Mouse (Mus musculus): ENCODE measurements around the gene F830045P16Rik. TPM values are rescaled to one million over a fixed set of nuclear protein-coding genes. Genes with fewer than 3 reads are reported as not detected.
"Not testable (repeated sequence)": the region's sequence is repeated elsewhere in the genome, so short reads cannot be mapped to it uniquely, and the experiment has no call there.

Gene F830045P16Rik
- polyA plus RNA-seq, 1 experiment from 2014 or later = not detected

DNA sequence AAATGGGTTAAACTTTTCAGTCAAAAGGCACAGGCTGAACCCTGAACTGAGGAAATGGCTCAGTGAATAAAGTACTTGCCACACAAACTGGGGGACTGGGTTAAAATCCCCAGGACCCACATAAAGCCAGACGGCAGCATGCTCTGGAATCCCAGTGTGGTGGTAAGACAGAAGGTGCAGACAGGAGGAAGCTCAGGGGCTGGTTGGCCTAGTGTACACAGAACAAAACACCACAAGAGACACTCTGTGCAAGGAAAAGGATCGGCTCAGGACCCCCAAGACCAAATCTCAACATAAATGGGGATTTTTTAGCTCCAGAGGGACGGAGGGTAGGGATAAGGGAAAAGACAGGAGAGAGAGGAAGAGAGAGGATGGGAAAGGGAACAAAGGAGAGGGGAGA is 17.9 kb downstream of the F830045P16Rik start:
- ATAC-seq (ENCODE audit: low read depth) = no peak
- WGBS = 73% methylated on average over 3 of the region's 3 CpGs
- H3K4me3 ChIP-seq = no peak overlapping the region
- no peak overlapping the region for H3K4me2 ChIP-seq
- H3K9ac ChIP-seq = no peak overlapping the region
- no peak overlapping the region for H3K27ac ChIP-seq (replicated peaks)
- peaks cover 17% of the 10 kb centered on the region for H3K4me1 ChIP-seq (replicated peaks)
- no peaks in the 10 kb centered on the region for H3K36me3 ChIP-seq
- H3K9me3 ChIP-seq = no peaks in the 10 kb centered on the region
- no peaks in the 10 kb centered on the region for H3K27me3 ChIP-seq

DNA sequence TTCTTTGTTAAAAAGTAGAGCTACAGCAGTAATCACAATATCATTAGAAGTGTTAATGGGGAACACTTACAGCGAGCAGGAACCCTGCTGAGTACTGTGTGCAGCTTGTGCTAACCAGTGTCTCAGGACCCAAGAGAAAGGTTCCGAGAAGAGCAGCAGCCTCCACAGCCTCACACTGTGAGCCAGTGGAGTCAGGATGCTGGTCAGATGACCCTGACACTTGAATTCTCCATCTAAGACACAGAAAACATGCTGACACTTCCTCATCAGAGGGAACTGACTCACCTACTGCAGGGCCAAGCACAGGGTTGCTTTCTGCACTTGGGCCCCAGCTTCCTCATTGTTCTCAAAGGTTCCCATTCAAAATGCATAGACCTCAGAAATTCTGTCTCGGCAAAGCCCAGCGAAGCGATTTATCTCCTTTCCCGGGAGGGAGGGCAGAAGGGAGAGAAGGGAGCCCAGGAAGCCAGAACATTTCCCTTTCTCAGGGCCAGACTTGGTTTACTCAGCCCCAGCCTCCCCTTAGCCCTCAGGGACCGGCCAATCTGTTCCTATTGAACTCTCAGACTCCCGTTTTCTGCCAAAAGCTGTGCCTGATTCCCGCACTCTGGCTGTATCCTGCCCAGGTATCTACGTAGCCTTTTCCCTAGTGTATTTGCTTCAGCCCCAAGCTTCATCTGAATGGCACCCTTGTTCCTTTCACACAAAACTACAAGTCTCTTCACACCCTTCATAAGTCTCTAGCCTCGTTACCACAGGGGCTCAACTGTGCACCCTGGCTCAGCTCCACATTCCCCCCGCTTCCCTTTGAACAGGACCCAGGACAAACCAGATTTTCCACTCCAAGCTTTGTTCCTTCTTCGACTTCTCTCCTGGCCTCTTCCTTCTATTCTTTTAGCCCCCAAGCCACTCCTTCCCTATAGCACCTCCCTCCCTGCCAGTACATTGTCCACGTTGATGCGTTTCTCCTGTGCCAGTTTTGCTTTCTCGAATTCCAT is 21.2 kb downstream of the F830045P16Rik start:
- 42% methylated on average over 16 of the region's 16 CpGs for WGBS
- no peaks in the 10 kb centered on the region for H3K27me3 ChIP-seq
- peaks cover 17% of the 10 kb centered on the region for H3K4me1 ChIP-seq (replicated peaks)
- H3K4me3 ChIP-seq = no peak overlapping the region
- no peaks in the 10 kb centered on the region for H3K9me3 ChIP-seq
- no peaks in the 10 kb centered on the region for H3K36me3 ChIP-seq
- no peak overlapping the region for H3K4me2 ChIP-seq
- no peak overlapping the region for H3K27ac ChIP-seq (replicated peaks)
- H3K9ac ChIP-seq = no peak overlapping the region
- no peak for ATAC-seq (ENCODE audit: low read depth)

DNA sequence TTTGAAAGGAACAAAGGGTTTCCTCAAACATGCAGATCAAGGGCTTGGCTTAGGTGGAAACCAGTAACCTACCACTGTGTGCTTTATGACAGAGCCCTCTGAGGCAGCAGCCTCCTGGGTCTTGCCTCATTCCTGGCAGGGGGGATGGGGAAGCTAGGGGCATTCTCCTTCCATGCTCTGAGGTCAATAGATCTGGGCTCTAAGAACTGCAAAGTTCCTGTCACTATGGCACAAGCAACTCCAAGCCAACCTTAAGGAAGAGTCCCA is 22.1 kb downstream of the F830045P16Rik start:
- no peak for ATAC-seq (ENCODE audit: low read depth)
- Histone ChIP-seq H3K4me2 (no peak overlapping the region), H3K9me3 (no peaks in the 10 kb centered on the region), H3K27ac (replicated peaks) (no peak overlapping the region), H3K9ac (no peak overlapping the region), H3K36me3 (no peaks in the 10 kb centered on the region), H3K4me1 (replicated peaks) (peaks cover 17% of the 10 kb centered on the region), H3K27me3 (no peaks in the 10 kb centered on the region), H3K4me3 (no peak overlapping the region)

DNA sequence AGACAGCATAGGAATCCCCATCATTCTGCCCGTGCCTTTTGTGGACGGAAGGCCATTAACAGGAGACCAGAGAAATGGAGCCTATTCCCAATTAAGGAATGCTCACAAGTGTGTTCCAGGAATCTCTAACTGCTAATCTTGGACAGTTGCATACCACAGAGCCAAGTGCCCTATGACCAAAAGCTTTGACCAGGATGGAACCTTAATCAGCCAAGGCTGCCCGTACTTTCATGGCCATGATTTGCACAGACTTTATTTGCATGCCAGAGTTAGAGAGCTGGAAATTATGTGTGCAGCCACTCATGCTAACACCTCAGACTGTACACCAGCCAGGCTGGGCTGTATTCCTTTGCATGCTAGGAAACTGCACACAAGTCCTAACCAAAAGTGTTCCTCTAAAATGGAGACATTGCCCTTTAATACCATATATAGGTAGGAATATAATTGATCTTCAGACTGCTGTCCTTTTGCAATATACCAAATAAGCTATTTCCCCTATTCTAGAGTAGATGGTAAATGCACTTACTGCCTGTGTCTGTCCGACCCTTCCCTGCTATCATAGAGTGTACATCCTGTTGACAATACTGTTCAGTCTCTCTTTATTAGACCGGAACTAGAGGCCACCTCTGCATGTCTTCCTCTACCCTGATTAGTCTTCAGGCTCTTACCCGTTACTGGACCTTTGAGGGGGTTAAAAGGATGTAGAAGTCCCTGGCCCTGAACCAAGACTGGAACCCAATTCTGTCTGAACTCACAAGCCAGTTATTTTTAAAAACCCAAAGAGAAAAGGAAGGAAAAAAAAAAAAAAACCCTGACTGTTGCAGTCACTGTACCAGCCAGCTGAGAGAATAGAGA is 22.6 kb downstream of the F830045P16Rik start:
- Histone ChIP-seq H3K36me3 (no peaks in the 10 kb centered on the region), H3K4me1 (replicated peaks) (peaks cover 17% of the 10 kb centered on the region), H3K27ac (replicated peaks) (no peak overlapping the region), H3K9me3 (no peaks in the 10 kb centered on the region), H3K4me3 (no peak overlapping the region), H3K9ac (no peak overlapping the region), H3K4me2 (no peak overlapping the region), H3K27me3 (no peaks in the 10 kb centered on the region)
- 82% methylated on average over 6 of the region's 6 CpGs for WGBS
- no peak for ATAC-seq (ENCODE audit: low read depth)

DNA sequence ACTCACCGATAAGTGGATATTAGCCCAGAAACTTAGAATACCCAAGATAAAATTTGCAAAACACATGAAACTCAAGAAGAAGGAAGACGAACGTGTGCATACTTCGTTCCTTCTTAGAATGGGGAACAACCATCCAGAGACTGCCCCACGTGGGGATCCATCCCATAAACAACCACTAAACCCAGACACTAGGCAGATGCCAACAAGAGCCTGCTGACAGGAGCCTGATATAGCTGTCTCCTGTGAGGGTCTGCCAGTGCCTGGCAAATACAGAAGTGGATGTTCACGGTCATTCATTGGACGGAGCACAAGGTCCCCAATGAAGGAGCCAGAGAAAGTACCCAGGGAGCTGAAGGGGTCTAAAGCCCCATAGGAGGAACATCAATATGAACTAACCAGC is 24.3 kb downstream of the F830045P16Rik start:
- not testable (repeated sequence) for H3K36me3 ChIP-seq; H3K9me3 ChIP-seq; H3K4me2 ChIP-seq; H3K27me3 ChIP-seq; H3K9ac ChIP-seq; ATAC-seq (ENCODE audit: low read depth); H3K27ac ChIP-seq (replicated peaks); H3K4me3 ChIP-seq
- H3K4me1 ChIP-seq (replicated peaks) = peaks cover 17% of the 10 kb centered on the region
- WGBS = 85% methylated on average over 7 of the region's 7 CpGs

DNA sequence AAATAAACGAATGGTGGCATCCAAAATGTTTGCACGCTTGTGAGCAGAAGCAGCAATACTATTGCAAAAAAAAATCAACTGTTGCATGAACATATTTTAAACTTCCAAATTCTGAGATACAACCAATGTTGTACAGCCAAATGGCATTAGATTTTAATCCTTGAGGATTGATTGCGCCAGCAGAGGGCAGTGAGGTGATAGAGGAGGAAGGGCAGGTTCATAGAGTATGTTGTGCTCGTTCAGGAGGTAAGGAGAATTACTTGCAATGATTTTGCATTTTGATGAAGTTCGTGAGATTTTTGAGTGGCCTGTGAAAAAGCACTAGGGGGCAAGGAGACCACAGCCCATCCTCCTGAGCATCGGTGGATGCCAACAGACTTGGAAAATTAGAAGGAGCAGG is 33.8 kb downstream of the F830045P16Rik start:
- no peaks in the 10 kb centered on the region for H3K36me3 ChIP-seq
- no peaks in the 10 kb centered on the region for H3K27me3 ChIP-seq
- H3K9me3 ChIP-seq = no peaks in the 10 kb centered on the region
- no peak overlapping the region for H3K4me3 ChIP-seq
- no peak overlapping the region for H3K27ac ChIP-seq (replicated peaks)
- ATAC-seq (ENCODE audit: low read depth) = no peak
- 28% methylated on average over 6 of the region's 6 CpGs for WGBS
- H3K4me1 ChIP-seq (replicated peaks) = no peaks in the 10 kb centered on the region
- H3K9ac ChIP-seq = no peak overlapping the region
- H3K4me2 ChIP-seq = no peak overlapping the region

DNA sequence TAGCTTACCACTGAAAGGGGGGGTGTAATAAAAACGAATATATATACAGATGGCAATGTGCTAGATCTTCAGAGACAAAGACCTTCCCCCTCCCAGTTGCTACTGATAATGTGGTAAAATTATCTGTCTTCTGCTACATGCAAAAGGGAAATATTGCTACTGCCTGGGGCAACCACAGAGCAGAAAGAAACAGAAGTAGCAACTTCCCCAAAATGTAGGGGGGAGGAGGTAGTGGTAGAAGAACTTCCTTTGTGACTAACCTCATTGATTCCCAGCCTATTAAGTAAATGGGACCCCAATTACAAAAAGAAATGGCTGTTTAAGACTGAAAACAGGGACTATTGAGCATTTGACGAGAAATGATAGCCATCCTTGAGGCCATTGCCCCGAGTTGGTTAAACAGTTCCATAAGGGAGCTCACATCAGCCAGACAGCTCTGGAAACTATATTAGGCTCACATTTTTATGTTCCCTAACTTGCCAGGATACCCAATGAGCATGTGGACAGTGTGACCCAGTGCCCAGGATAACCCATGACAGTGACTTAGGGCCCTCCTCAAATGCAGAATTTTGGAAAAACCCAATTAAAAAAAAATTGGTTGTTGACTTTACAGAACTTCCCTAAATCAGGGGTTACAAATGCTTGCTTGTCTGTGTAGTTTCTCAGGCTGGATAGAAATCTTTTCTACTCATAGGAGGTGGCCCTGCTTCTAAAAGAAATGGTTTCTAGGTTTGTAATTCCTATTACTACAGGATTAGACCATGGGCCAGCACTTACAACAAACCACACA is 46.7 kb downstream of the F830045P16Rik start:
- WGBS = 63% methylated on average over 3 of the region's 3 CpGs

DNA sequence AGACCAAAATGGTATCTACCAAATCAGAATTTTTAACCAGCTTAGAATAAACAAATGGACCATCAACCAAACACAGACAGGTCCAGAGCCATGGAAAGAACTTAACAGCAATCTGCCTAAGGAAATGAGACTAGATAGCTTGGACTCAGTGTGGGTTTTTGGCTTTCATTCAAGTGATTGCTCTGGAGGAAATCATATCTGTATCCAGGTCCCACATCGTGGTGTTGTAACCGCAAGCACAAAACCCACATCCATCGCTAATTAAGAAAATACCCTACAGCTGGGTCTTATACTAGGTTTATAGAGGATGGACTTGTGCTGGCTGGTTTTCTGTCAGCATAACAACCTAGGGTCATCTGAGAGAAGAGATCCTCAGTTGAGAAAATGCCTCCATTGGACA is 53.3 kb downstream of the F830045P16Rik start:
- no peaks in the 10 kb centered on the region for H3K36me3 ChIP-seq
- no peak overlapping the region for H3K27ac ChIP-seq (replicated peaks)
- H3K4me2 ChIP-seq = no peak overlapping the region
- H3K9me3 ChIP-seq = no peaks in the 10 kb centered on the region
- no peaks in the 10 kb centered on the region for H3K4me1 ChIP-seq (replicated peaks)
- 95% methylated on average over 3 of the region's 3 CpGs for WGBS
- no peaks in the 10 kb centered on the region for H3K27me3 ChIP-seq
- no peak for ATAC-seq (ENCODE audit: low read depth)
- no peak overlapping the region for H3K4me3 ChIP-seq
- H3K9ac ChIP-seq = no peak overlapping the region

More for the DNA sequence above, 46.7 kb downstream of the F830045P16Rik start:
- H3K9ac ChIP-seq = no peak overlapping the region
- no peak overlapping the region for H3K4me3 ChIP-seq
- H3K27ac ChIP-seq (replicated peaks) = no peak overlapping the region
- H3K4me1 ChIP-seq (replicated peaks) = no peaks in the 10 kb centered on the region
- H3K9me3 ChIP-seq = no peaks in the 10 kb centered on the region
- no peaks in the 10 kb centered on the region for H3K27me3 ChIP-seq
- no peak overlapping the region for H3K4me2 ChIP-seq
- H3K36me3 ChIP-seq = no peaks in the 10 kb centered on the region
- ATAC-seq (ENCODE audit: low read depth) = no peak

DNA sequence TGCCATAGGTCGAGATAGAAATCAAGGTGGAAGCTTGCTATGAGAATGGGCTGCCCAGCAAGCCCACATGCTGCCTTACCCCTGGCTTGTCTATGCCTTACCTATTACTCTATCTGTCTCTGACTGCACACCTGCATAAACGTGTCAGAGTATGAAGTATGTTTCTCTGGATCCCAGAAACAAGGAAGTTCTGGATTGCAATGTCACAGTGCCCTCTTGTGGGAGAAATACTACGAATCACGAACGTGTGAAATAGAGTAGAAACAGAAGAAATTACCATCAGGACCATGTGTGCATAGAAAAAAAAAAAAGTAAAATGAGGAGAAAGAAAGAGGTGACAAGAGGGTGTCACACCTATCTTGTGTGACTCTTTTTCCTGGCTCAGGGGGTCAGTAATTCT is 64.5 kb downstream of the F830045P16Rik start:
- Histone ChIP-seq H3K27ac (replicated peaks) (no peak overlapping the region), H3K4me2 (no peak overlapping the region), H3K27me3 (no peaks in the 10 kb centered on the region), H3K9me3 (no peaks in the 10 kb centered on the region), H3K4me3 (no peak overlapping the region), H3K36me3 (no peaks in the 10 kb centered on the region), H3K4me1 (replicated peaks) (no peaks in the 10 kb centered on the region), H3K9ac (no peak overlapping the region)
- WGBS = 27% methylated on average over 5 of the region's 5 CpGs
- no peak for ATAC-seq (ENCODE audit: low read depth)

DNA sequence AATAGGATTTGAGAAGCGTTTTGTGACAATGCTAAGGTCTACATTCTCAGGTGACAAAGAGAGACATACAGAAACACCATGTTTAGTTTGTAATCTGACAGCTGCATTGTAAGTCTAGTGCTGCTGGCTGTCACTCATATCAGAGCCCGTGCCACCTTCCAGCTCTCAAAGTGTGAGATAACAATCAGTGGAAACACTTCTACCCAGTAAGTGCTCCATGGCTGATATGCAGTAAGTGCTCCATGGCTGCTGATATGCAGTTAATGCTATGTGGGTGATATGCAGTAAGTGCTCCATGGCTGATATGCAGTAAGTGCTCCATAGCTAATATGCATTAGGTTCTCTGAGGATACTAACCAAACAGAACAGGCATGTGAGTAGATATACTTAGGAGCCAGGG is 65.6 kb downstream of the F830045P16Rik start:
- no peak for ATAC-seq (ENCODE audit: low read depth)
- Histone ChIP-seq H3K4me1 (replicated peaks) (no peaks in the 10 kb centered on the region), H3K27me3 (no peaks in the 10 kb centered on the region), H3K36me3 (no peaks in the 10 kb centered on the region), H3K4me3 (no peak overlapping the region), H3K9me3 (no peaks in the 10 kb centered on the region), H3K27ac (replicated peaks) (no peak overlapping the region), H3K4me2 (no peak overlapping the region), H3K9ac (no peak overlapping the region)
- WGBS = 79% methylated on average over 2 of the region's 2 CpGs

DNA sequence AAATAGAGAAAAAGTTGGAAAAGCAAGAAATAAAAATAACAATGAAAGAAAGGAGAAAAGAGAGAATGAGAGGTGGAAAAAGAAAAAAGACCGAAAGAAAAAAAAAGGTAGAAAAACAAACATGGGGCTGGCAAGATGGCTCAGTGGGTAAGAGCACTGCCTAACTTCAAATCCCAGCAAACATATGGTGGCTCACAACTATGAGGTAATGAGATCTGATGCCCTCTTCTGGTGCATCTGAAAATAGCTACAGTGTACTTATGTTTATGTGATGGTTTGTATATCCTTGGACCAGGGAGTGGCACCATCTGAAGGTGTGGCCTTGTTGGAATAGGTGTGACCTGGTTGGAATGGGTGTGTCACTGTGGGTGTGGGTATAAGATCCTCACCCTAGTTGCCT is 97.6 kb downstream of the F830045P16Rik start:
- not testable (repeated sequence) for H3K4me3 ChIP-seq; H3K36me3 ChIP-seq; ATAC-seq (ENCODE audit: low read depth); H3K27me3 ChIP-seq; H3K4me1 ChIP-seq (replicated peaks); H3K27ac ChIP-seq (replicated peaks); H3K9me3 ChIP-seq; H3K4me2 ChIP-seq; H3K9ac ChIP-seq
- 86% methylated on average over 1 of the region's 1 CpGs for WGBS

DNA sequence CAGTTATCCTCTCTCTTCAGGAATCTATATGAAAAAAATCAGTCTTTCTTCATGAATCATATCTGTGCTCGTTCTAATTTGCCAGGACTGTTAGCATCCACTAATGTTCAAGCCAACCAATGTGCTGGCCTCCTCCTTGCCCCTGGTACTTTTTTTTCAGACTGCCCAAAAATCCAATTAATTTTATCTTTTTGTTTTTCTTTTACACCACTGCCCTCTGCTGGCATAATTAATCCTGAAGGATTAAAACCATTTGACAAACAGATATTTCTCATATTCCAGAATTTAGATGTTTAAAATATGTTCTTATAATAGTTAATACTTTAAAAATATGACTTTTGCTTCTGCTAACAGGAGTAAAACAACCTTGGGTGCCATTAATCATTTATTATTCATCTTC is 101.2 kb downstream of the F830045P16Rik start:
- no peaks in the 10 kb centered on the region for H3K9me3 ChIP-seq
- H3K27me3 ChIP-seq = no peaks in the 10 kb centered on the region
- no peak for ATAC-seq (ENCODE audit: low read depth)
- no peak overlapping the region for H3K27ac ChIP-seq (replicated peaks)
- H3K4me3 ChIP-seq = no peak overlapping the region
- H3K36me3 ChIP-seq = no peaks in the 10 kb centered on the region
- no peaks in the 10 kb centered on the region for H3K4me1 ChIP-seq (replicated peaks)
- no peak overlapping the region for H3K4me2 ChIP-seq
- no peak overlapping the region for H3K9ac ChIP-seq
- WGBS = 73% methylated on average over 1 of the region's 1 CpGs
